Mouse (Mus musculus): Measurements from ENCODE around the gene Bri3.

Gene Bri3

GRCm38 (mm10) chr5:144294908-144295307 lies 50.7 kb downstream of the Bri3 start:
- WGBS, result 79% methylated on average over 7 of the region's 7 CpGs

GRCm38 (mm10) chr5:144295357-144295756 lies 51.1 kb downstream of the Bri3 start:
- 98% methylated on average over 1 of the region's 1 CpGs for WGBS

- 94% methylated on average over 7 of the region's 7 CpGs for WGBS
Observed at GRCm38 (mm10) chr5:144296090-144296604, 51.9 kb downstream of the Bri3 start.

- WGBS, result 94% methylated on average over 2 of the region's 2 CpGs
Observed at GRCm38 (mm10) chr5:144303071-144303470, 58.8 kb downstream of the Bri3 start.

GRCm38 (mm10) chr5:144308929-144309328 lies 64.7 kb downstream of the Bri3 start:
- WGBS, result 86% methylated on average over 4 of the region's 4 CpGs

GRCm38 (mm10) chr5:144312183-144312582 lies 67.9 kb downstream of the Bri3 start:
- WGBS, result 81% methylated on average over 7 of the region's 7 CpGs

GRCm38 (mm10) chr5:144313335-144313734 lies 69.1 kb downstream of the Bri3 start:
- 63% methylated on average over 5 of the region's 5 CpGs for WGBS

- WGBS, result 95% methylated on average over 12 of the region's 12 CpGs
Observed at GRCm38 (mm10) chr5:144314731-144315494, 70.7 kb downstream of the Bri3 start.

- 78% methylated on average over 3 of the region's 3 CpGs for WGBS
Observed at GRCm38 (mm10) chr5:144316442-144316841, 72.2 kb downstream of the Bri3 start.

- WGBS, result 84% methylated on average over 8 of the region's 8 CpGs
Observed at GRCm38 (mm10) chr5:144317426-144317825, 73.2 kb downstream of the Bri3 start.

- WGBS, result 56% methylated on average over 6 of the region's 6 CpGs
Observed at GRCm38 (mm10) chr5:144318286-144318685, 74.0 kb downstream of the Bri3 start.

- 70% methylated on average over 7 of the region's 7 CpGs for WGBS
Observed at GRCm38 (mm10) chr5:144321681-144322080, 77.4 kb downstream of the Bri3 start.

GRCm38 (mm10) chr5:144322717-144323116 lies 78.5 kb downstream of the Bri3 start:
- WGBS, result 94% methylated on average over 3 of the region's 3 CpGs

GRCm38 (mm10) chr5:144334010-144334409 lies 89.8 kb downstream of the Bri3 start:
- 90% methylated on average over 11 of the region's 11 CpGs for WGBS

GRCm38 (mm10) chr5:144335357-144335756 lies 91.1 kb downstream of the Bri3 start:
- 82% methylated on average over 6 of the region's 6 CpGs for WGBS

GRCm38 (mm10) chr5:144338787-144339186 lies 94.5 kb downstream of the Bri3 start:
- 74% methylated on average over 1 of the region's 1 CpGs for WGBS

GRCm38 (mm10) chr5:144341085-144341484 lies 96.8 kb downstream of the Bri3 start:
- WGBS, result 90% methylated on average over 1 of the region's 1 CpGs

GRCm38 (mm10) chr5:144344592-144344991 lies 100.4 kb downstream of the Bri3 start:
- 75% methylated on average over 6 of the region's 6 CpGs for WGBS

- 56% methylated on average over 8 of the region's 8 CpGs for WGBS
Observed at GRCm38 (mm10) chr5:144351185-144351584, 106.9 kb downstream of the Bri3 start.

- WGBS, result 92% methylated on average over 9 of the region's 9 CpGs
Observed at GRCm38 (mm10) chr5:144352250-144353047, 108.2 kb downstream of the Bri3 start.

GRCm38 (mm10) chr5:144356776-144357455 lies 112.7 kb downstream of the Bri3 start:
- 32% methylated on average over 17 of the region's 17 CpGs for WGBS

- WGBS, result under 1% methylated on average over 27 of the region's 27 CpGs
Observed at GRCm38 (mm10) chr5:144357551-144357880, 113.3 kb downstream of the Bri3 start.
